Mouse (Mus musculus): Measurements from ENCODE around the gene Socs5. TPM values are rescaled to one million over a fixed set of nuclear protein-coding genes. Genes with fewer than 3 reads are reported as not detected.
A peak's percentile ranks its signal among the peaks of the same experiment; 100 is the strongest.

Socs5 gene
- polyA plus RNA-seq, 1 experiment from 2014 or later: 23.0 TPM

GRCm38 (mm10) chr17:87103060-87103459 lies 4.4 kb upstream of the Socs5 start:
- Histone ChIP-seq H3K36me3 (ENCODE audit: control insufficient read depth, insufficient read depth, low read length) (no peaks in the 10 kb centered on the region), H3K9ac (replicated peaks; ENCODE audit: low read depth, low read length) (no peak overlapping the region), H3K4me3 (ENCODE audit: low read depth, low read length) (no peak overlapping the region), H3K9me3 (ENCODE audit: control insufficient read depth, low read length) (no peaks in the 10 kb centered on the region), H3K4me2 (ENCODE audit: low read depth, low read length) (no peak overlapping the region), H3K27me3 (ENCODE audit: control insufficient read depth, insufficient read depth, low read length) (no peaks in the 10 kb centered on the region), H3K27ac (ENCODE audit: low read depth, low read length) (no peak overlapping the region), H3K4me1 (ENCODE audit: control insufficient read depth, insufficient read depth, low read length) (peaks cover 7% of the 10 kb centered on the region; the same call in 1 of the 2 replicates)
- 77% methylated on average over 5 of the region's 5 CpGs for WGBS
- no peak for ATAC-seq (ENCODE audit: low read depth)

DNA sequence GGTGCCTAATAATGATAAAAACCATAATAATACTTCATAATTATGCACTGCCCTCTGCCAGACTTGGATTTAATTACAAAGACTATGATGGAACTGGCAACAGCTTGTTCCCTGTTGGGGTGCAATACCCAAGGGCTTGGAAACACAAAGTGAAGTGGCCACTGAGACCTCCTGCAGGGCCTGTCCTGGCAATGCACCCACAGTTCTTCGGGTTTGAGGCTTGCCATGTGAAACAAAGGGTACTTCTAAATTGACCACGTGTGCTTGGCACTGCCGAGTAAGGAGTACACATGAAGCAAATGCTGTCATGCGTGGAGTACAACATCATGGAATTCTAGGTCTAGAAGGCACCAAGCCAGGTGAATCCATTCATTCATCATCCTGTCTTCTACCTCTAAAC lies 3.2 kb upstream of the Socs5 start:
- no peak for ATAC-seq (ENCODE audit: low read depth)
- H3K9ac ChIP-seq (replicated peaks; ENCODE audit: low read depth, low read length): no peak overlapping the region
- H3K27ac ChIP-seq (ENCODE audit: low read depth, low read length): no peak overlapping the region
- H3K9me3 ChIP-seq (ENCODE audit: control insufficient read depth, low read length): no peaks in the 10 kb centered on the region
- 90% methylated on average over 4 of the region's 4 CpGs for WGBS
- H3K27me3 ChIP-seq (ENCODE audit: control insufficient read depth, insufficient read depth, low read length): no peaks in the 10 kb centered on the region
- H3K4me1 ChIP-seq (ENCODE audit: control insufficient read depth, insufficient read depth, low read length): peaks cover 12% of the 10 kb centered on the region
- no peak overlapping the region for H3K4me2 ChIP-seq (ENCODE audit: low read depth, low read length)
- no peaks in the 10 kb centered on the region for H3K36me3 ChIP-seq (ENCODE audit: control insufficient read depth, insufficient read depth, low read length)
- H3K4me3 ChIP-seq (ENCODE audit: low read depth, low read length): no peak overlapping the region

DNA sequence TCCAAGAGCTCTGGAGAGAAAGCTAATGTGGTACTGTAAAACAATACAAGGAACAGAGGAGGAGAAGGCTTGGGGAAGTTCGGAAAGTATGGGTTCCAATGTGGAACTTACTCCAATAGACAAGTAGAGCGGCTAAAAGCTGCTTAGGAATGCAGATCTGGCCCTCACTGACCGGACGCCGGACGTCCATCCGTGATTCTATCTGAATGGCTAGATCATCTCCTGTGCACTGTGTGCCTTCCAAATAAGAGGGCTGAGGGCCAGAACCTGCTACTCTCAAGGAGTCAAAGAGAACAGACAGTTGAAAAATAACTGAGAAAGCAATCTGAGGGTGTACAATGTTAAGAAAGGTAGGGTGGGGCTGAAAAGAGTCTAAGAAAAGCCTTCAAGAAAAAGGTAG lies 1.5 kb upstream of the Socs5 start:
- H3K4me2 ChIP-seq (ENCODE audit: low read depth, low read length): peak overlapping the region; percentile 68
- 91% methylated on average over 7 of the region's 7 CpGs for whole genome bisulfite sequencing
- no peak for ATAC-seq (ENCODE audit: low read depth)

DNA sequence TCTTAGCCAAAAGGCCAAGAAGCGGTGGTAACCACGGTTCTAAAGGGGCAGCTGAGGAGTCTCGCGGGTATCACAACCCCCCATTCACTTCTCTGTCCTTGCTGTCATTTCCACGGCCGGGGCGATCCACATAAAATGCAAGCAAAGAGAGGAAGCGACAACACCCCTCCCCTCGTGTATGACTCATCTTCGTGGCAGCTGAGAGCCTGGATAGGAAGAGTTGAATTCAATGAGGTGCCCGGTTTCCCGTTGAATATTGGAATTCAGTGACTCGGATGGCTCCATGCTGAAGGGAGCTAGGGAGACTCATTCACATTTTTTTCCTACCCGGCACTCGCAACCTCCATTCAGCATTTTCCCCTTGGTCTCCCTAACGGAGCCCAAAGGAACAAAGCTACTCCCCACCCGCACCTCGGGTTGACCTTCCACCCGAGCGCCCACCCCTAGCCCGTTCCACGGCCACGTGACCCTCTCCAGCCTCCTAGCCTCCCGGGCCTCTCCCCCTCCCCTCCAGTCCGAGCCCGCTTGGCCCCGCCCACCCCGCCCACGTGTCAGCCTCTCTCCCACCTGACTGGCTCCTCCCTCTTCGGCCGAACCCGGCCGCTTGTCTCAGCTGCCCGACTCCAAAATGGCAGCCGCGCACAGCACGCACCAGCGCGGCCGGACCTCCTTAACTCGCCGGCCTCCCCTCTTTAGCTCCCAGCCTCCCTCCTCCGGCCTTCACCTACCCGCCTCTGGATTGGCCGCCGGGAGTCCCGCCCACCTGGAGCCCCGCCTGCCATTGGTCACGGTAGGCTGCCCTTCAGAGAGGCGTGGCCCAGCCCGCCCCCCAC lies 572 bp upstream of the Socs5 start:
- peak overlapping the region; percentile 70 for H3K4me3 ChIP-seq (ENCODE audit: low read depth, low read length)
- peak overlapping the region; percentile 86 for H3K27ac ChIP-seq (ENCODE audit: low read depth, low read length)
- under 1% methylated on average over 49 of the region's 51 CpGs for WGBS
- H3K4me2 ChIP-seq (ENCODE audit: low read depth, low read length): peak overlapping the region; percentile 68
- H3K4me1 ChIP-seq (ENCODE audit: control insufficient read depth, insufficient read depth, low read length): peaks cover 12% of the 10 kb centered on the region
- ATAC-seq (ENCODE audit: low read depth): peak; percentile 99
- H3K36me3 ChIP-seq (ENCODE audit: control insufficient read depth, insufficient read depth, low read length): no peaks in the 10 kb centered on the region
- H3K9ac ChIP-seq (replicated peaks; ENCODE audit: low read depth, low read length): peak overlapping the region; percentile 90
- no peaks in the 10 kb centered on the region for H3K27me3 ChIP-seq (ENCODE audit: control insufficient read depth, insufficient read depth, low read length)
- H3K9me3 ChIP-seq (ENCODE audit: control insufficient read depth, low read length): no peaks in the 10 kb centered on the region

More for the DNA sequence above, 1.5 kb upstream of the Socs5 start:
- Histone ChIP-seq H3K9me3 (ENCODE audit: control insufficient read depth, low read length) (no peaks in the 10 kb centered on the region), H3K36me3 (ENCODE audit: control insufficient read depth, insufficient read depth, low read length) (no peaks in the 10 kb centered on the region), H3K27ac (ENCODE audit: low read depth, low read length) (no peak overlapping the region), H3K27me3 (ENCODE audit: control insufficient read depth, insufficient read depth, low read length) (no peaks in the 10 kb centered on the region), H3K4me3 (ENCODE audit: low read depth, low read length) (peak overlapping the region; percentile 70; the same call in 1 of the 2 replicates), H3K9ac (replicated peaks; ENCODE audit: low read depth, low read length) (no peak overlapping the region), H3K4me1 (ENCODE audit: control insufficient read depth, insufficient read depth, low read length) (peaks cover 12% of the 10 kb centered on the region)

GRCm38 (mm10) chr17:87108507-87109292 lies 1.2 kb downstream of the Socs5 start:
- H3K27ac ChIP-seq (ENCODE audit: low read depth, low read length): 0 out of 2 replicates have a peak overlapping the region, but pooled peaks have one; percentile 86
- H3K27me3 ChIP-seq (ENCODE audit: control insufficient read depth, insufficient read depth, low read length): no peaks in the 10 kb centered on the region
- no peaks in the 10 kb centered on the region for H3K36me3 ChIP-seq (ENCODE audit: control insufficient read depth, insufficient read depth, low read length)
- H3K4me3 ChIP-seq (ENCODE audit: low read depth, low read length): peak overlapping the region; percentile 70
- peaks cover 12% of the 10 kb centered on the region for H3K4me1 ChIP-seq (ENCODE audit: control insufficient read depth, insufficient read depth, low read length)
- ATAC-seq (ENCODE audit: low read depth): no peak
- H3K9me3 ChIP-seq (ENCODE audit: control insufficient read depth, low read length): no peaks in the 10 kb centered on the region
- H3K9ac ChIP-seq (replicated peaks; ENCODE audit: low read depth, low read length): peak overlapping the region; percentile 90; the same call in 1 of the 2 replicates
- WGBS: 36% methylated on average over 13 of the region's 13 CpGs
- H3K4me2 ChIP-seq (ENCODE audit: low read depth, low read length): peak overlapping the region; percentile 82

- WGBS: 82% methylated on average over 7 of the region's 7 CpGs
- no peak for ATAC-seq (ENCODE audit: low read depth)
- H3K4me1 ChIP-seq (ENCODE audit: control insufficient read depth, insufficient read depth, low read length): peaks cover 12% of the 10 kb centered on the region
Observed at GRCm38 (mm10) chr17:87109504-87109903, 2.0 kb downstream of the Socs5 start.

GRCm38 (mm10) chr17:87112852-87113592 lies 5.5 kb downstream of the Socs5 start:
- Histone ChIP-seq H3K36me3 (ENCODE audit: control insufficient read depth, insufficient read depth, low read length) (no peaks in the 10 kb centered on the region), H3K9me3 (ENCODE audit: control insufficient read depth, low read length) (no peaks in the 10 kb centered on the region), H3K4me2 (ENCODE audit: low read depth, low read length) (no peak overlapping the region), H3K9ac (replicated peaks; ENCODE audit: low read depth, low read length) (no peak overlapping the region), H3K4me3 (ENCODE audit: low read depth, low read length) (no peak overlapping the region), H3K27ac (ENCODE audit: low read depth, low read length) (no peak overlapping the region), H3K27me3 (ENCODE audit: control insufficient read depth, insufficient read depth, low read length) (no peaks in the 10 kb centered on the region), H3K4me1 (ENCODE audit: control insufficient read depth, insufficient read depth, low read length) (peaks cover 15% of the 10 kb centered on the region)
- WGBS: 81% methylated on average over 5 of the region's 5 CpGs
- no peak for ATAC-seq (ENCODE audit: low read depth)

More at GRCm38 (mm10) chr17:87109504-87109903, 2.0 kb downstream of the Socs5 start:
- no peak overlapping the region for H3K27ac ChIP-seq (ENCODE audit: low read depth, low read length)
- H3K27me3 ChIP-seq (ENCODE audit: control insufficient read depth, insufficient read depth, low read length): no peaks in the 10 kb centered on the region
- H3K36me3 ChIP-seq (ENCODE audit: control insufficient read depth, insufficient read depth, low read length): no peaks in the 10 kb centered on the region
- H3K4me2 ChIP-seq (ENCODE audit: low read depth, low read length): no peak overlapping the region
- H3K9ac ChIP-seq (replicated peaks; ENCODE audit: low read depth, low read length): no peak overlapping the region
- no peak overlapping the region for H3K4me3 ChIP-seq (ENCODE audit: low read depth, low read length)
- no peaks in the 10 kb centered on the region for H3K9me3 ChIP-seq (ENCODE audit: control insufficient read depth, low read length)

DNA sequence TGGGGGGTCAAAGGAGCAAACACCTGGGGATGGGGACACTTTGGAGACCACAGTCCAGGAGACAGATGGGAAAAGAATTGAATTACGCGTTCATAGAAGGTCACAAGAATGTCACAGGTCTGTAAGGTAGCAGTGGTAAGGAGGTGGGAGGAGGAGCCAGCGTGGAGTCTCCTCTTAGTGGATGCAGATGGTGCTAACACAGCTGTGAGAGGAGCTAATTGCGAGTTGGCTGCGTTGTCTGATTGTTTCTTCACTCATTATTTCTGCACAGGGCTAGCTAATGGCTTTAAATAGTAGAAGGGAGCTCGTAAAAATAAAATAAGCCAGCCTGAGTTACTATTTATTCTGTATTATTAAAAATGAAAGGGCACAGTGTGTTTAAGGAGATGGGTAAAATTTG lies 8.1 kb downstream of the Socs5 start:
- H3K36me3 ChIP-seq (ENCODE audit: control insufficient read depth, insufficient read depth, low read length): no peaks in the 10 kb centered on the region
- H3K9ac ChIP-seq (replicated peaks; ENCODE audit: low read depth, low read length): no peak overlapping the region
- ATAC-seq (ENCODE audit: low read depth): no peak
- H3K9me3 ChIP-seq (ENCODE audit: control insufficient read depth, low read length): no peaks in the 10 kb centered on the region
- H3K27me3 ChIP-seq (ENCODE audit: control insufficient read depth, insufficient read depth, low read length): no peaks in the 10 kb centered on the region
- H3K27ac ChIP-seq (ENCODE audit: low read depth, low read length): peak overlapping the region; percentile 39; the same call in 1 of the 2 replicates
- peaks cover 10% of the 10 kb centered on the region; the same call in 1 of the 2 replicates for H3K4me1 ChIP-seq (ENCODE audit: control insufficient read depth, insufficient read depth, low read length)
- 44% methylated on average over 6 of the region's 6 CpGs for WGBS
- no peak overlapping the region for H3K4me2 ChIP-seq (ENCODE audit: low read depth, low read length)
- no peak overlapping the region for H3K4me3 ChIP-seq (ENCODE audit: low read depth, low read length)

Measured in neural tube, embryonic 14.5 days (tissue).